Mouse (Mus musculus): Measurements from ENCODE around the gene Fam184a. TPM values are rescaled to one million over a fixed set of nuclear protein-coding genes. Genes with fewer than 3 reads are reported as not detected.

Fam184a gene
- total RNA-seq (2022): 1 to 10 TPM; 2.4 to 3.5 (median 3.2) TPM

DNA sequence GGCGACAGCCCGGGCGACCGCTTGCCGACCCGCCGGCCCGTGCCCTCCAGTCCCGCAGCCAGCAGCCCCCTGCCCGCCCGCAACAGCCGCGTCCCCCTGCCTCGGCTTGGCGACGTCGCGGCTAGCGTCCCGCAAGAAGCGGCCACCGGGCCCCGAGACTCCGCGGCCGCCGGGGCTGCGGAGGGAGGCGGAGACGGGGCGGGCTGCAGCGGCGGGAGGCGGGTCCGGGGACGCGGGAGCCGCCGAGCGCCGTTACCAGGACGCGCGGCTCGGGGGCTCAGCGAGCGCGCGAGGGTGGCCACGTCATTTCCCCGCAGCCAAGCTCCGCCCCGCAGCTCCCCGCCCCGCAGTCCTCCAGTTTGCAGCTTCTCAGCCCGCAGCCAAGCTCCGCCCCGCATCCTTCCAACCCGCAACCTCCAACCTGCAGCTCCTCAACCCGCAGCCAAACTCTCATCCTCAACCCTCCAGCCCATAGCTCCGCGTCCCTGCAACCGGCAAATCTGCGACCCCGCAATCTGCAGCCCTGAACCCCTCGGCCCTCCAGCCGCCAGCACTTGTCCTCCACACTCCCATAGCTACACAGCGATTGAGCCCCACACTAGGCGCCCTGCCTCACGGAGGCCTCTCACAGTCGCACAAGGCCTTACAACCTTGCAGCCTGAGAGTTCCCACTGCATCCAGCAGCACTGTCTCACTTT lies at the start of gene Fam184a:
Fam184a (minus strand) TSS at position 169 of the 698 bp plus-strand sequence.
- DNase-seq: peak; percentile 56

DNA sequence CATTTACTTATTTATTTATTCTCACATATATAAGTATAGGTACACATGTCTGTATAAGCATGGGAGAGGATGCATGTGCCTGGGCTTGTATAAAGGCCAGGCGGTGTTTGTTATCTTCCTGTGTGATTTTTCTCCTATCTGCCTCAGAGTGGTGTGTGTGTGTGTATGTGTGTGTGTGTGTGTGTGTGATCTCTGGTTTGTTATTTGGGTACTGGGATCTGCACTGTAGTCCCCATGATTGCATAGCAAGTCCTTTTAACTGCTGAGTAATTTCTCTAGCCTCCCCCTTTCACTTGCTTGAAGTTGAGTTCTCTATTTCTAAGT lies 45.3 kb upstream of the Fam184a start:
- no peak for DNase-seq

- no peak for DNase-seq
Observed at GRCm38 (mm10) chr10:53795567-53796257, 44.8 kb upstream of the Fam184a start.

- no peak for DNase-seq
Observed at GRCm38 (mm10) chr10:53791281-53791680, 40.4 kb upstream of the Fam184a start.

DNA sequence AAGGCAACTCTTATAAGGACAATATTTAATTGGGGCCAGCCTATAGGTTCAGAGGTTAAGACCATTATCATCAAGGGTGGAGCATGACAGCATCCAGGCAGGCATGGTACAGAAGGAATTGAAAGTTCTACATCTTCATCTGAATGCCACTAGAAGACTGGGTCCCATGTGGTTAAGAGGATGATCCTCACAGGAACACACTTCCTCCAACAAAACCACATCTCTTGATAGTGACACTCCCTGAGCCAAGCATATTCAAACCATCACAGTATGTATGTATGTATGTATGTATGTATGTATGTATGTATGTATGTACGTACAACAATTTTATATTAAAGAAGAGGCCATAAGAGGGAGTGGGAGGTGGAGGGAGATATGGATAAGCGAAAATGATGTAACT lies 25.7 kb upstream of the Fam184a start:
- no peak for DNase-seq

DNA sequence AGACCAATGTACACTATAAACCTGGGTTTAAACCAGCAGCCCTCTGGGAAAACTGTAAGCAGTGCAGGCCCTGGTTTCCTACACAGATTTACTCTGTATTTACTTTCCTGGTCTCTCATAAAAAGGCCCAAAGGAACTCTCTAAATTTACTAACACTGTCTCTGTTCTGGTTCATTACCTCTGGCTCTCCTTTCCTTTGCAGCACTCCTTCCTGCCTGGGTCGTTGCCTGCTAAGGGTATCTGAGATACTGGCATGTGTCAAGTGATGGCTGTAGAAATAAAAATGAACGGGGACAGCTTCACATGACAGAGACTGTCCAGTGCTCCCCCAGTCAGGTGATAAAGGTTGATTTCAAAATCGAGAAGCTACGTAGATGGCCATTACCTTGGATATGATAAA lies 21.8 kb upstream of the Fam184a start:
- DNase-seq: no peak

GRCm38 (mm10) chr10:53771480-53771879 lies 20.6 kb upstream of the Fam184a start:
- no peak for DNase-seq

GRCm38 (mm10) chr10:53768745-53769144 lies 17.8 kb upstream of the Fam184a start:
- no peak for DNase-seq

GRCm38 (mm10) chr10:53765471-53765870 lies 14.5 kb upstream of the Fam184a start:
- no peak for DNase-seq

DNA sequence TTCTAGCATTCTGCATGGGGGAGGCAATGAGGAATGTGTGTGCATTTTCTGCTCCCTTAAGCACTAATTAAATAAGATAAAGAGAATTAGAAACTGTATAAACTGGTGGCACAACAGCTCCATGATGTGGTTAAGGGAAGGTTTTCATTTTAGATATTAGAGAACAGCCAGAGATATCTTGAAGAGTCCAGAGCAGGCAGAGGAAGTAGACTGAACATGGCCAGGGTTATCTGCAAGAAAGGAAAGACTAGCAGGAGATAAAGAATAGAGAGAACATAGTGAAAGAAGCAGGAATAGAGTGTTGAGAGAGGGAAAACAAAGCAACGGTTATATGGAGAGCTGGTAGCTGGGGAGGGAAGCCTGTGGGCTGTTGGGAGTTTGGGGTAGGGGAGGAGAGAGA lies 1.8 kb upstream of the Fam184a start:
- no peak for DNase-seq

DNA sequence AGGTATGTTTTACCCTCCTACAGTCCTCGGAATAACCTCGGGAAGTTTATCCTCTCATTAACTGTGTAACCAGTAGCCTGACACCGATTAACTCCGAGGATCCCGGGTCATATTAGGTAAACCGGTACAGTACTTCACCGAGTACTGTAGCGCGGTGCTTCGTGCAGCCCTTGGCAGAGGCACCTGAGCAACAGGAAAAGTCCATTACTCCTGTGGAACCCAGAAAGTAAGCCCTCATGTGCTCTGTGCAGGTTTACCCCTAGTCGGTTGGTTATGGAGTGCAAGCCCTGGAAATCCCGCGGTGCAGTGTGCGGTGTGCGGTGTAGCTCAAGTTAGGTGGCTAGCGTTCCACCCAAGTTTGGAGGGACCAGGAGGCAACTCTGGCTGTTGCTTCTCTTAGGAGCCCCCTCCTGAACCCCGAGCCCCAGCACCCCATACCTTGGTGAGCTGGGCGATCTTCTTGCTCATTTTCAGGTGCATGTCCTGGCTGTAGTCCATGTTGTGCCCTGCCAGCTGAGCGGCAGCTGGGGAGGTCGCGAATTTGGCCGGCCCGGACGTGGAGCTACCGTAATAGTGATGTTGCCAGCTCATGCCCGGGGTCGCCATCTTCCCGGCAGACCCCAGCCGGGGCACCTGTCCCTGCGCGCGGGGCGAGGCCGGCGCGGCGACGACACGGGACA lies 508 bp downstream of the Fam184a start:
- DNase-seq: no peak

- DNase-seq: no peak
Observed at GRCm38 (mm10) chr10:53746039-53746438, 4.9 kb downstream of the Fam184a start.

DNA sequence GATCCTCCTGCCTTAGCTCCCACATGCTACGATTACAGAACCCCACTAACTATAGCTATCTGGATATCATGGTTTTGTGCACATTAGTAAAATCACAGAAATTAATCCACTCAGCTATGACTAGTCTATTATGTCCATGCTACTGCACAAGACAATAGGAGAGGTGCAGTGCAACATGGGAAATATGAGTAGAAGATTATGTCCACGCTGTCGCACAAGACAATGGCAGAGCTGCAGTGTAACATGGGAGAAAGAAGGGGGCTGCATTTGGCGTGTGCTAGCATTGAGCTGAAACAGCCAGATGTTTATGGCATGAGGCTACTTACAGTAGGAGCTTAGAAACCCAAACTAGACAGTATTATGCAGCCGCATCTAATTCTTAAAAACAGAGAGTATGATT lies 8.0 kb downstream of the Fam184a start:
- no peak for DNase-seq

DNA sequence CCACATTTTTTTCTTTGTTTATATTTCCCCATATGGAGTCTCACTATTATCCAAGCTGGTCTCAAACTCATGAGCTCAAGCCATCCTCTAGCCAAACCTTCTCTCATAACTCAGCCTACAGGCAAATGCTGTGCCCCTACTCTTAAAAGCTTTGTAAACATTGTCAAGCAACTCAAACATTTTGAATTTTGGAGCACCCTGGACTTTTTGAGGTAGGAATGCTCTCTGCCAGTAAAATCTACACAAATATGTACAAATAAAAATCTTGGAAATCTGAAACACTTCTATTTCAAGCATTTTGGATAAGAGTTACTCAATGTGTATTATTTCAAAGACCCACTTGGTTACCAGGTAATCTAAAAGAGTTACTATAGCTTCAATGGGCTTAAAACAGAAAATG lies 10.9 kb downstream of the Fam184a start:
- DNase-seq: no peak

GRCm38 (mm10) chr10:53738842-53739241 lies 12.1 kb downstream of the Fam184a start:
- DNase-seq: no peak

DNA sequence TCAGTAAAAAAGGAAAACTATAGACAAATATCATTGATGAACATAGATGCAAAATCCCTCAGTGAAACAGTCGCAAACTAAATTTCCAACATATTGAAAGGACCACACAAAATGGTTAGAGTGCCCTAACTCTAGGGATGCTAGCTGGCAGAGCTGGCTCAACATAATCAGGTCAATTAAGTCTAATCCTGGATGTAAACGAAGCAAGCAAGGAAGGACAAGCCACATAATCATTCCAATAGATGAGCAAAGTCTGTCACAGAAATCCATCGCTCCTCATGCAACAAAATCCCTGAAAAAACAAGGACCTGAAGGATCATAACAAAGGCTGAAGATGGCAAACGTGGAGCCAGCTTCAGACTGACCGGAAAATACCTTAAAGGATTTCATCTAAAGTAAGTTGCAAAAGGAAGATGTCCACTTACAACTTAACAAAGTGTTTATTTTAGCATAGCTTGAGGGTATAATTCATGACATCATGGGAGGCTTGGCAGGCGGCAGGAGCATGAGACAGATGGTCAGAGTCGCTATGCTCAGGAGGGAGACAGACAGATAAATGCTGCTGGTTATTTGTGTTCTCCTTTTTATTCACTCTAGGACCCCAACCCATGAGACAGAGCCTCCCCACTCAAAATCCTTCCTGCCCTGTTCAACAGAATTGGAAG lies 15.6 kb downstream of the Fam184a start:
- DNase-seq: no peak

DNA sequence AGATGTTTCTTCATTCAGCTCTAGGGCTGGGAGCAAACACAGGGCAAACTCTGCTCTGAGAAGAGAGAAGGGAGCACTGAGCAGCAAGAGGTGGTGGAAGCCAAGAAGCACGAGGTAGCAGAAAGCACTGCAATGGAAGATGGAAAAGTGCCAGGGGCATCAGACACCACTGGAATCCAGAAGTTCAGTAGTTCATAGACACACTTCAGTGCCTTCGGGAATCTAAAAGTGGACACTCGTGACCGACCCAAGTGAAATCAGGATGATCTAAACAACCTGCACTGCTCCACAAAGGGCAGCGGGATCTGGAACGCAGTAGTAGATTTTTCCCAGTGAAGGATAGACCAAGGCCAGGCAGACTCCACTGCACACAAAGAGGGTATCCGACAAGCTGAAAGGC lies 18.6 kb downstream of the Fam184a start:
- no peak for DNase-seq

DNA sequence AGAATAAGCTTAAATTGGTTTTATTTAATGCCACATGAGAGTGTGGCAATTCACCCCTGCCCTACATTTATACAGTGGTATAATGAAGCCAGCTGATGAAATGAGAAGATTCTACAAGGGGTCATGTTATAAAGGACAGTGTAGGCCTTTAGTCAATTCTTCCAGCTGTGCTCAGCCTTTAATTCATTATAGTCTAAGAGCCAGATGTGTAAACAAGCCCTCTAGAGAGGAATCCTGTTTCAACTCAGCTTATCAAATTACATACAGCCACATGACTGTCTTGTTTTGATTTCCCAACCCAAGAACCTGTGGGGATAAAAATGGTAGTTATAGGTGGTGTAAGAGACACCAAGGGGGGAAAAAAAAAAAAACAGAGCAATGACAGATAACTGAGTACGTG lies 22.0 kb downstream of the Fam184a start:
- no peak for DNase-seq

GRCm38 (mm10) chr10:53725301-53725700 lies 25.6 kb downstream of the Fam184a start:
- no peak for DNase-seq

- no peak for DNase-seq
Observed at GRCm38 (mm10) chr10:53704516-53704915, 46.4 kb downstream of the Fam184a start.

DNA sequence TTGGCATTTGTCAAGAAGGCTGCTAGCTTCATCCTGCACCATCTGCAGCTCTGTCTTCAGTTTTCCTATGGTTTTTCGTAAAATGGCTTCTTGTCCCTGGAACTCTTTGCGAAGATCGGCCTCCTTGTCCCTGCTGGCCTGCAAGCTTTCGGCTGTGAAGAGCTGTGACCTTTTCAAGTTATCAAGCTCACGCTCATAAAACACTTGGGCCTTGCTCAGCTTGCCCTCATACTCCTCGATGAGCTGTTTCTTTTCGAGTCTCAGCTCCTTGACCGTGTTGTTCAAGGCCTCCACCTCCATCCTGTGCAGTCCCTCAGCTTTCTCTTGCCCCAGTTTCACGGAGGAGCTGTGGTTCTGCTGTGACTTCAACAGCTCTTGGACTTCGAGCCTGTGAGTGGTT lies 52.4 kb downstream of the Fam184a start:
- no peak for DNase-seq

- no peak for DNase-seq
Observed at GRCm38 (mm10) chr10:53694757-53695156, 56.2 kb downstream of the Fam184a start.

DNA sequence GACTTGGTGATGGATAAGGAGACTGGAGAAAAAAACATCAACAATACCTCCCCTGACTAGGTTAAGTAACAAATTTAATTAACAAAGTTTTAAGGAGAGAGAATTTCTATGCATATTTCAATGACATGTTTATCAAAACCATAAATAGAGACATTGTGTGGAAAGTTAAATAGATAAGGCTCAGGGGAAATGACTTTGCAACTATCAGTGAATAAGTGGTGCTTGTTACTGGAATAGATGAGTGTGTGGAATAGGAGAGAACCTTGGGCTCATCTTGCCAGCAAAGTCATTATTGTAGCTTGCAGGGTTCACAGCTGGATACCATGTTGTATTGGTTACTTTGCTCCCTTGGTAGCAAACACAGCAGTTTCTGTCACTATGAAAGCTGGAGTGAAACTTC lies 59.7 kb downstream of the Fam184a start:
- DNase-seq: no peak

All from adrenal gland, adult 8-10 months (tissue).